ENCODE assay signal across 8 mouse cellular contexts in the genomic region with DNA sequence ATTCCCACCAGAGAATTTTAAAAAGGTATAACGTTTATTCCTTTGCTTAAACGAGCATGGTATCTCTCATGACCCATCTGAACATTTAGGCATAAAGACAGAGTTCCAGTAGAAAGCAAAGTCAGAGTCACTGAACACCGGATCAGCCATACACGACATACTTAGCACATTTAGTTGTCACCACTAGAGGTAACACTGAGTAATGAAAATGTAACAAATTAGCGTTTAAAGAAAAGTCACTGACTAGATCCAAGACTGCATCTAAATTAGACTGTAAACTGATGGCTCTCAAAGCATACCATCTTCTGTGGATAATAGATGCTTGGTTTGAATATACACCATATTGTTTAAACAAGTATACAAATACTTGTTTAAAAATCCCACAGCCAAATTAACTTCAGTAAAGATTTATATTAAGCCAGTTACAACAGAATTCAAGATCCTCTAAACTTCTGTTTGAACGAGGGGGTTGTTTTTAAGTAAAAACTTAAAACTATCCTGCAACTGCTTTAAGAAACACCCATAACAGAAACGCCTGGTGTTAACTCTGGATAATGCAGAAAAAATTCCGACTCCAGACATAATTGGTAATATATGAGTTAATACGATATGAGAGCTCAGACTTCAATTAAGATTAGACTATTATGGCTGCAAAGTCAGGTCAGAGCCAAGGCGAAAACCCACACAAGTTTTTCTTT. TPM values are rescaled to one million over a fixed set of nuclear protein-coding genes. Genes with fewer than 3 reads are reported as not detected.
DNase-seq lines count a peak whose midpoint lies in the region; ATAC-seq and TF ChIP-seq lines count a peak whose summit lies in the region.

No protein-coding gene starts in this region.

- no peaks in the 10 kb centered on the region for H3K9me3 ChIP-seq in embryonic facial prominence, embryonic 12.5 days
- H3K9me3 ChIP-seq in intestine, postnatal 0 days (ENCODE audit: control insufficient read depth): no peaks in the 10 kb centered on the region

- H3K4me3 ChIP-seq in embryonic facial prominence, embryonic 12.5 days: peak overlapping the region; percentile 73
- peak overlapping the region; percentile 70 for H3K4me3 ChIP-seq in intestine, postnatal 0 days (ENCODE audit: low read depth, low read length)
- peak overlapping the region; percentile 59 for H3K4me3 ChIP-seq in olfactory bulb, adult 2 months (ENCODE audit: insufficient read depth, low read depth, low read length)

- DNase-seq in embryo, embryonic 10 days (ENCODE audit: low spot score): peak; percentile 11
- DNase-seq in embryo, embryonic 9.5 days (ENCODE audit: extremely low spot score): no peak
- peak; percentile 74 for DNase-seq in 416B (ENCODE audit: low read depth)
- no peak for DNase-seq in spleen, postnatal 14 days (ENCODE audit: low spot score in 2 of 2)
- DNase-seq in gastrocnemius, postnatal 25 days: no peak

- no peaks in the 10 kb centered on the region for H3K27me3 ChIP-seq in embryonic facial prominence, embryonic 12.5 days
- H3K27me3 ChIP-seq in intestine, postnatal 0 days (replicated peaks; ENCODE audit: control insufficient read depth, insufficient read depth, low read length): no peaks in the 10 kb centered on the region

- peak; percentile 60 for TF ChIP-seq CTCF in intestine, postnatal 0 days (IDR thresholded peaks at IDR 0.05; ENCODE audit: low read depth)
- no peak for TF ChIP-seq CTCF in olfactory bulb, adult 2 months (IDR thresholded peaks at IDR 0.05; ENCODE audit: insufficient read depth, low read depth, low read length)

- TF ChIP-seq POLR2A in olfactory bulb, adult 2 months (IDR thresholded peaks at IDR 0.05; ENCODE audit: insufficient read depth, low read depth, low read length): no peak

- peak overlapping the region; percentile 60; the same call in 1 of the 2 replicates for H3K9ac ChIP-seq in embryonic facial prominence, embryonic 12.5 days
- H3K9ac ChIP-seq in intestine, postnatal 0 days (ENCODE audit: low read depth, low read length): 0 out of 2 replicates have a peak overlapping the region, but pooled peaks have one; percentile 59

- peaks cover 15% of the 10 kb centered on the region for H3K36me3 ChIP-seq in embryonic facial prominence, embryonic 12.5 days
- peaks cover 14% of the 10 kb centered on the region for H3K36me3 ChIP-seq in intestine, postnatal 0 days (ENCODE audit: control insufficient read depth, insufficient read depth)

- 36% methylated on average over 10 of the region's 10 CpGs for WGBS in embryonic facial prominence, embryonic 12.5 days
- 14% methylated on average over 10 of the region's 10 CpGs for WGBS in intestine, postnatal 0 days
- WGBS in olfactory bulb, adult 2 months: 7% methylated on average over 10 of the region's 10 CpGs

- H3K4me1 ChIP-seq in embryonic facial prominence, embryonic 12.5 days: no peaks in the 10 kb centered on the region
- no peaks in the 10 kb centered on the region for H3K4me1 ChIP-seq in intestine, postnatal 0 days (replicated peaks; ENCODE audit: control insufficient read depth, insufficient read depth, low read length)
- H3K4me1 ChIP-seq in olfactory bulb, adult 2 months (ENCODE audit: control insufficient read depth, insufficient read depth, low read length): peaks cover 2% of the 10 kb centered on the region; the same call in 1 of the 2 replicates

- no peak for ATAC-seq in embryonic facial prominence, embryonic 12.5 days (ENCODE audit: insufficient number of reproducible peaks, insufficient read depth, low FRiP score, low TSS enrichment)
- ATAC-seq in intestine, postnatal 0 days: no peak

- H3K27ac ChIP-seq in embryonic facial prominence, embryonic 12.5 days: no peak overlapping the region
- peak overlapping the region; percentile 92 for H3K27ac ChIP-seq in intestine, postnatal 0 days (ENCODE audit: low read depth, low read length)
- no peak overlapping the region for H3K27ac ChIP-seq in olfactory bulb, adult 2 months (ENCODE audit: insufficient read depth, low read depth, low read length)

- H3K4me2 ChIP-seq in embryonic facial prominence, embryonic 12.5 days (replicated peaks): peak overlapping the region; percentile 87
- peak overlapping the region; percentile 71 for H3K4me2 ChIP-seq in intestine, postnatal 0 days (replicated peaks; ENCODE audit: low read depth)

RNA-seq across cellular contexts. Expression of a gene that starts 1.2 kb away (rescaled TPM):
- polyA plus RNA-seq in embryonic facial prominence, embryonic 12.5 days (2016; fragmentation: Nextera tagmentation; extraction: Ambion mirVana): 39.8 and 40.0 TPM in 2 replicates
- 7.6 and 8.9 TPM in 2 replicates for polyA plus RNA-seq in intestine, postnatal 0 days (2015; fragmentation: Nextera tagmentation; extraction: Ambion mirVana)
- polyA plus RNA-seq in olfactory bulb, adult 2 months (2012; ENCODE audit: insufficient read depth, insufficient read length, low replicate concordance, missing spikeins): not detected in 2 replicates
- 1 to 10 TPM; 1.2 to 1.4 TPM for total RNA-seq in gastrocnemius, postnatal 25 days (2021)

RNA-seq across cellular contexts. Expression of a gene that starts 1.7 kb away (rescaled TPM):
- polyA plus RNA-seq in embryonic facial prominence, embryonic 12.5 days (2016; fragmentation: Nextera tagmentation; extraction: Ambion mirVana): 51.0 and 56.7 TPM in 2 replicates
- polyA plus RNA-seq in intestine, postnatal 0 days (2015; fragmentation: Nextera tagmentation; extraction: Ambion mirVana): 111 and 112 TPM in 2 replicates
- not detected in 2 replicates for polyA plus RNA-seq in olfactory bulb, adult 2 months (2012; ENCODE audit: insufficient read depth, insufficient read length, low replicate concordance, missing spikeins)
- 100 to 1,000 TPM; 106 to 115 TPM for total RNA-seq in gastrocnemius, postnatal 25 days (2021)

RNA-seq across cellular contexts. Expression of a gene that starts 36.5 kb away (rescaled TPM):
- polyA plus RNA-seq in embryonic facial prominence, embryonic 12.5 days (2016; fragmentation: Nextera tagmentation; extraction: Ambion mirVana): 187 and 196 TPM in 2 replicates
- polyA plus RNA-seq in intestine, postnatal 0 days (2015; fragmentation: Nextera tagmentation; extraction: Ambion mirVana): 28.7 and 30.7 TPM in 2 replicates
- polyA plus RNA-seq in olfactory bulb, adult 2 months (2012; ENCODE audit: insufficient read depth, insufficient read length, low replicate concordance, missing spikeins): not detected in 2 replicates
- 10 to 100 TPM; 34.6 to 42.5 TPM for total RNA-seq in gastrocnemius, postnatal 25 days (2021)

Comparison
In these comparisons a context has a peak if more than half of its experiments do, and no peak if none do; other contexts are left out.
1. DNase-seq: peak in embryo, embryonic 10 days (single experiment) and 416B (single experiment); none in embryo, embryonic 9.5 days (single experiment), spleen, postnatal 14 days (0 of 2) and gastrocnemius, postnatal 25 days (single experiment).
2. RNA of a gene that starts 36.5 kb away (polyA plus RNA-seq): 187 to 196 TPM in embryonic facial prominence, embryonic 12.5 days and 28.7 to 30.7 TPM in intestine, postnatal 0 days; not detected in olfactory bulb, adult 2 months; every median in the first group is over 10 times any median in the second.
3. Peak in every context shown above with its lines, with median percentiles within 50 percentile points of each other: H3K4me3 ChIP-seq.